Mouse (Mus musculus): ENCODE results near the gene H2-T23. TPM values are rescaled to one million over a fixed set of nuclear protein-coding genes. Genes with fewer than 3 reads are reported as not detected.
"Not testable (repeated sequence)": the region's sequence is repeated elsewhere in the genome, so short reads cannot be mapped to it uniquely, and the experiment has no call there.

H2-T23 gene
- polyA plus RNA-seq, 1 experiment from 2014 or later: 15.9 TPM

DNA sequence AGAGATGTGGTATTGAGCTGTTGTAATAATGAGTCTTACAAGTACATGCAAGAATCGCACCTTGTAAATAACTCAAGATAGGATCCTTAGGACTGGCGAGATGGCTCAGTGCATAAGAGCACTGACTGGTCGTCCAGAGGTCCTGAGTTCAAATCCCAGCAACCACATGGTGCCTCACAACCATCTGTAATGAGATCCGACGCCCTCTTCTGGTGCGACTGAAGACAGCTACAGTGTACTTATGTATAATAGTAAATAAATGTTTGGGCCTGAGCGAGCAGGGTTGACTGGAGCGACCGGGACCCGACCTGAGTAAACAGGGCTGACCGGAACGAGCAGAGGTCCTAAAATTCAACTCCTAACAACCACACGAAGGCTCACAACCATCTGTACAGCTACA is 3.5 kb upstream of the H2-T23 start:
- not testable (repeated sequence) for H3K4me2 ChIP-seq; H3K4me1 ChIP-seq (replicated peaks; ENCODE audit: control insufficient read depth, insufficient read depth, low read length); H3K27ac ChIP-seq (ENCODE audit: low read depth, low read length); DNase-seq (ENCODE audit: low spot score); H3K36me3 ChIP-seq (ENCODE audit: control insufficient read depth, insufficient read depth, low read length); ATAC-seq (replicated peaks; ENCODE audit: low FRiP score); H3K9me3 ChIP-seq (ENCODE audit: control insufficient read depth, low read length); H3K4me3 ChIP-seq (ENCODE audit: low read depth, low read length); H3K27me3 ChIP-seq (replicated peaks; ENCODE audit: control insufficient read depth, insufficient read depth, low read length); H3K9ac ChIP-seq (ENCODE audit: low read depth, low read length)
- 82% methylated on average over 13 of the region's 13 CpGs for WGBS

DNA sequence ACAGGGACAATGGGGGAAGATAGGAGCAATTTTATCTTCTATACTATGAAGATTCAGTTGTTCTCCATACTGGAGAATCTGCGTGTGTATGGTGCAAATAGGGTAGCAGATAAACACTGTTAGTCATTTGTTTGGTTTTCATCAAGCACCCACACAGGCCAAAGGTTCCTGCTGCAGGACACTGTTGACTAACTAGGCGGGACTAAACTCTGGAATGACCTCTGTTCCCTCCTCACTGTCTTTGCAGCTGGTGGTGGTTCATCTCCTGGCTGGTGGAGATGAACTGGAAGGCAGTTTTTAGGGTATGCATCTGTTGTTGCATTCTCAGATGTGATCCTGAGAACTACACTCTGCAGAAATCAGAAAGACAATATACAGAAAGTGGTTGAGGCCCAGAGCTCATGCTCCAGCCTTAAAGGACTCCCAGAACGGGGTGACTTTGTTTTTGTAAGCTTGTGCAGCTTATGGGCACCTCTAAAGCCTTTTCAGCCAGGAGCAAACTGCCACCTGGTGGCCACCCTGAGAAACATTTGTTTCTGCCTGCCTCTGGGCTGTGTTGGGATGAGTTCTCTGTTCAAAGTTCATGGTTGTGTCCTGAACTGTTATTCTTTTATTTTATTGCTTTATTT is 2.5 kb upstream of the H2-T23 start:
- H3K4me2 ChIP-seq; DNase-seq (ENCODE audit: low spot score); H3K9me3 ChIP-seq (ENCODE audit: control insufficient read depth, low read length); H3K27me3 ChIP-seq (replicated peaks; ENCODE audit: control insufficient read depth, insufficient read depth, low read length); H3K4me1 ChIP-seq (replicated peaks; ENCODE audit: control insufficient read depth, insufficient read depth, low read length); H3K4me3 ChIP-seq (ENCODE audit: low read depth, low read length); H3K9ac ChIP-seq (ENCODE audit: low read depth, low read length); H3K36me3 ChIP-seq (ENCODE audit: control insufficient read depth, insufficient read depth, low read length): not testable (repeated sequence)
- WGBS: 25% methylated on average over 3 of the region's 3 CpGs
- H3K27ac ChIP-seq (ENCODE audit: low read depth, low read length): 0 out of 2 replicates have a peak overlapping the region, but pooled peaks have one; percentile 19
- ATAC-seq (replicated peaks; ENCODE audit: low FRiP score): peak; percentile 49

DNA sequence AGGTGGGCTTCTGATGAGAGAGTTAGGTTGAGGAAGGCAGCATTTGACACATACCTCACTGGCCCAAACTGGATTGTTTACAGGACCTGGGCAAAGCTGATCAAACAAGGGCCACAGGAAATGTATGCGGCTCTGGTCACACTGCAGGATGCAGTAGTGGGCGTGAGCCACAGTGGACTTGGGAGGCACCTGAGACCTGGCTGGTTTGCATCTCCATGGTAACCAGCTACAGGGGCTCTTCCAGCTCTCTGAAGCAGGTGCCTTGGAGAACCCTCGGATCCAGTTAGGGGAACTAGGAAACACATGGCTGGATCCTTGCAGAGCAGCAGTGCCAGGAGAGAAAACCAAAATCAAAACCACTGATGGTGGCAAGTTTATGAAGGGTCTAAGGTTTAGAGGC is 1.9 kb upstream of the H2-T23 start:
- not testable (repeated sequence) for H3K4me3 ChIP-seq (ENCODE audit: low read depth, low read length); H3K9me3 ChIP-seq (ENCODE audit: control insufficient read depth, low read length); H3K9ac ChIP-seq (ENCODE audit: low read depth, low read length); H3K4me1 ChIP-seq (replicated peaks; ENCODE audit: control insufficient read depth, insufficient read depth, low read length); DNase-seq (ENCODE audit: low spot score); H3K27me3 ChIP-seq (replicated peaks; ENCODE audit: control insufficient read depth, insufficient read depth, low read length); H3K36me3 ChIP-seq (ENCODE audit: control insufficient read depth, insufficient read depth, low read length); H3K4me2 ChIP-seq
- WGBS: 57% methylated on average over 3 of the region's 3 CpGs
- 0 out of 2 replicates have a peak, but pooled peaks have one; percentile 14 for ATAC-seq (replicated peaks; ENCODE audit: low FRiP score)
- 0 out of 2 replicates have a peak overlapping the region, but pooled peaks have one; percentile 19 for H3K27ac ChIP-seq (ENCODE audit: low read depth, low read length)

- not testable (repeated sequence) for H3K4me1 ChIP-seq (replicated peaks; ENCODE audit: control insufficient read depth, insufficient read depth, low read length); H3K27me3 ChIP-seq (replicated peaks; ENCODE audit: control insufficient read depth, insufficient read depth, low read length); H3K27ac ChIP-seq (ENCODE audit: low read depth, low read length); H3K36me3 ChIP-seq (ENCODE audit: control insufficient read depth, insufficient read depth, low read length); H3K9me3 ChIP-seq (ENCODE audit: control insufficient read depth, low read length)
- peak overlapping the region; percentile 59 for H3K4me3 ChIP-seq (ENCODE audit: low read depth, low read length)
- 4% methylated on average over 40 of the region's 40 CpGs for WGBS
- peak; percentile 47 for DNase-seq (ENCODE audit: low spot score)
- H3K9ac ChIP-seq (ENCODE audit: low read depth, low read length): peak overlapping the region; percentile 48
- ATAC-seq (replicated peaks; ENCODE audit: low FRiP score): peak; percentile 39; the same call in 1 of the 2 replicates
- peak overlapping the region; percentile 83 for H3K4me2 ChIP-seq
Measured at GRCm38 (mm10) chr17:36031583-36032331, 898 bp downstream of the H2-T23 start.

GRCm38 (mm10) chr17:36030703-36031582 is 1.7 kb downstream of the H2-T23 start:
- H3K9me3 ChIP-seq (ENCODE audit: control insufficient read depth, low read length); DNase-seq (ENCODE audit: low spot score); H3K27me3 ChIP-seq (replicated peaks; ENCODE audit: control insufficient read depth, insufficient read depth, low read length); ATAC-seq (replicated peaks; ENCODE audit: low FRiP score); H3K27ac ChIP-seq (ENCODE audit: low read depth, low read length); H3K9ac ChIP-seq (ENCODE audit: low read depth, low read length); H3K4me1 ChIP-seq (replicated peaks; ENCODE audit: control insufficient read depth, insufficient read depth, low read length); H3K36me3 ChIP-seq (ENCODE audit: control insufficient read depth, insufficient read depth, low read length): not testable (repeated sequence)
- Histone ChIP-seq H3K4me3 (ENCODE audit: low read depth, low read length) (peak overlapping the region; percentile 59), H3K4me2 (peak overlapping the region; percentile 83)
- WGBS: 68% methylated on average over 8 of the region's 8 CpGs

DNA sequence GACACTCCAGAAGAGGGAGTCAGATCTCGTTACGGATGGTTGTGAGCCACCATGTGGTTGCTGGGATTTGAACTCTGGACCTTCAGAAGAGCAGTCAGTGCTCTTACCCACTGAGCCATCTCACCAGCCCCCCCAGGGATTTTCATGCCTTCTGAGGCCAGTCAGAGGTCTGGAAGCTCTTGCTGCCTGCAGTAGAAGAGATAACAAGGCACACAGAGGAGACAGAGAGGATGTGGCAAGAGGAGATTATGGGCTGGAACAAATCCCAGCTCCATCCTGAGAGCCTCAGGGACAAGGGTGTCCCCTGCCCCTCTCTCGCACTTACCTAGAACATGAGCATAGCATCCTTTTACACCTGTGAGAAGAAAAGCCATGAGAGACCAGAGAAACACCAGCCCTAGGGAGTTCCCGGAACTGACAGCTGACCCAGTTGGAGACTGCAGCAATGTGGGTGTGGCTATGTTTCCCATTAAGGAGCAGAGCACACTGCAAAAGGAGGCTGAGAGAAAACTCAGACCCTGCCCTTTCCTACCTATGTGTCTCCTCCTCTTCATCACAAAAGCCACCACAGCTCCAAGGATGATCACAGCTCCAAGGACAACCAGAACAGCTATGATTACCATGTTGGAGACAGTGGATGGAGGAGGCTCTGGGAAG is 2.5 kb downstream of the H2-T23 start:
- not testable (repeated sequence) for H3K36me3 ChIP-seq (ENCODE audit: control insufficient read depth, insufficient read depth, low read length); H3K9ac ChIP-seq (ENCODE audit: low read depth, low read length); H3K4me1 ChIP-seq (replicated peaks; ENCODE audit: control insufficient read depth, insufficient read depth, low read length); H3K27ac ChIP-seq (ENCODE audit: low read depth, low read length); H3K4me2 ChIP-seq; H3K27me3 ChIP-seq (replicated peaks; ENCODE audit: control insufficient read depth, insufficient read depth, low read length); H3K9me3 ChIP-seq (ENCODE audit: control insufficient read depth, low read length); DNase-seq (ENCODE audit: low spot score); H3K4me3 ChIP-seq (ENCODE audit: low read depth, low read length)
- peak; percentile 36; the same call in 1 of the 2 replicates for ATAC-seq (replicated peaks; ENCODE audit: low FRiP score)
- 60% methylated on average over 2 of the region's 4 CpGs for WGBS

DNA sequence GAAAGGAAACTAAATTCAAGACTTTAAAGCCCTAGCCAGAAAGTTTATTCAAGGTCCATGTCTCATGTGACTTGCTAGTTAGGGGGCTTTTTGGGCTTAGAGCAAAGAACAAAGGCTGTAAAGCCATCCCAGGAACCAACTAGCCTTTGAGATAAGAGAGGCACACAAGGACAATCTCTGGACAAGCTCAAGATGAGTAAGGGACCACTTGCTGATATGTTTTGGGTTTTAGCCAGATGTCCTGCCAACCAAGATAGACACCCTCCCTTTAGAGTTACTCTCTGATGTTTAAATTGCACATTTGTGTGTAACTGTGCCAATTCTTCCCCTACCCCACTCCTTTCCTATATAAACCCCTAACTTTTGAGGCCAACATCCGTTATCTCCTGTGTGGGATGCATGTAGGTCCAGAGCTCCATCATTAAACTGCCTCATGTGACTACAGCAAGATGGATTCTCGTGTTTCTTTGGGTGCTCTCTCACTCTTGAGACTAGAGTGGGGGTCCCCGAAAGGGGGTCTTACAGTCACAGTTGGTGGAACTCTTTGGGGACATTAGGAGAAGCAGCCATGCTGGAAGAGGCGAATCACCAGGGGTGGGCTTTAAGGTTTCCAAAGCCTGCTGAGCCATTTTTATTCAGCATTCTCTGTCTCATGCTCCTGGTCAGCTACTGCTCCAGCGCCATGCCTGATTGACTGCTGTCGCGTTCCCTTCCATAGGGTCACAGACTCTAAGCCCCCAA is 3.6 kb downstream of the H2-T23 start:
- Histone ChIP-seq H3K9ac (ENCODE audit: low read depth, low read length) (no peak overlapping the region), H3K4me2 (no peak overlapping the region), H3K9me3 (ENCODE audit: control insufficient read depth, low read length) (peaks cover 4% of the 10 kb centered on the region; the same call in 1 of the 2 replicates), H3K27ac (ENCODE audit: low read depth, low read length) (no peak overlapping the region), H3K4me1 (replicated peaks; ENCODE audit: control insufficient read depth, insufficient read depth, low read length) (peaks cover 12% of the 10 kb centered on the region), H3K36me3 (ENCODE audit: control insufficient read depth, insufficient read depth, low read length) (no peaks in the 10 kb centered on the region), H3K4me3 (ENCODE audit: low read depth, low read length) (no peak overlapping the region), H3K27me3 (replicated peaks; ENCODE audit: control insufficient read depth, insufficient read depth, low read length) (no peaks in the 10 kb centered on the region)
- DNase-seq (ENCODE audit: low spot score) (no peak), ATAC-seq (replicated peaks; ENCODE audit: low FRiP score) (no peak)
- WGBS: 83% methylated on average over 7 of the region's 7 CpGs

DNA sequence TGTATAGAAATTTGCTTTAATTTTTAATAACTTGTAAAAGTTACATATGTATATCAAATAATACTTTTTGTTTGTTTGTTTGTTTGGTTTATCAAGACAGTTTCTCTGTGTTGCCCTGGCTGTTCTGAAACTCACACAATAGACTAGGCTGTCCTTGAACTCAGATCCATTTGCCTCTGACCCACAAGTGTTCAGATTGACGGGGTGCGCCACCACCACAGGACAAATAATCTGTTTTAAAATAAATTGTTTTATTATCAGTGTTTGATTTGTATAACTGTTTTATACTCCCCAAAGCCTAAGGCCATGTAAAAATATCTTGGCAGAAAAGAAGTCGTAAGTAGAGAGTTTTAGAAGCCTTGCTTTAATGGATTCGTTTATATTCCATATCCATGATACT is 5.0 kb downstream of the H2-T23 start:
- Histone ChIP-seq H3K4me1 (replicated peaks; ENCODE audit: control insufficient read depth, insufficient read depth, low read length) (peaks cover 20% of the 10 kb centered on the region), H3K4me3 (ENCODE audit: low read depth, low read length) (no peak overlapping the region), H3K27ac (ENCODE audit: low read depth, low read length) (no peak overlapping the region), H3K9me3 (ENCODE audit: control insufficient read depth, low read length) (peaks cover 4% of the 10 kb centered on the region; the same call in 1 of the 2 replicates), H3K27me3 (replicated peaks; ENCODE audit: control insufficient read depth, insufficient read depth, low read length) (no peaks in the 10 kb centered on the region), H3K36me3 (ENCODE audit: control insufficient read depth, insufficient read depth, low read length) (no peaks in the 10 kb centered on the region), H3K9ac (ENCODE audit: low read depth, low read length) (no peak overlapping the region), H3K4me2 (no peak overlapping the region)
- DNase-seq (ENCODE audit: low spot score) (no peak), ATAC-seq (replicated peaks; ENCODE audit: low FRiP score) (no peak)
- 87% methylated on average over 4 of the region's 4 CpGs for WGBS
